Mouse (Mus musculus): ENCODE measurements around the gene Tmem167b. TPM values are rescaled to one million over a fixed set of nuclear protein-coding genes. Genes with fewer than 3 reads are reported as not detected.
"Not testable (repeated sequence)": the region's sequence is repeated elsewhere in the genome, so short reads cannot be mapped to it uniquely, and the experiment has no call there.

The Tmem167b gene
- total RNA-seq (2021) = 10 to 100 TPM; 44.4 to 45.3 TPM
- long read RNA-seq, experiment 1, transcript Tmem167b-201 (3 exons, 2,864 nt) = major isoform, 44 of 50 reads
- long read RNA-seq, experiment 1, partial matches to known transcripts = 4 of 50 reads
- long read RNA-seq, experiment 1, other reads (novel, unspliced or antisense) = 0 of 50 reads
- long read RNA-seq, experiment 2, transcript Tmem167b-201 (3 exons, 2,864 nt) = major isoform, 58 of 65 reads
- long read RNA-seq, experiment 2, partial matches to known transcripts = 1 of 65 reads
- long read RNA-seq, experiment 2, other reads (novel, unspliced or antisense) = 5 of 65 reads

DNA sequence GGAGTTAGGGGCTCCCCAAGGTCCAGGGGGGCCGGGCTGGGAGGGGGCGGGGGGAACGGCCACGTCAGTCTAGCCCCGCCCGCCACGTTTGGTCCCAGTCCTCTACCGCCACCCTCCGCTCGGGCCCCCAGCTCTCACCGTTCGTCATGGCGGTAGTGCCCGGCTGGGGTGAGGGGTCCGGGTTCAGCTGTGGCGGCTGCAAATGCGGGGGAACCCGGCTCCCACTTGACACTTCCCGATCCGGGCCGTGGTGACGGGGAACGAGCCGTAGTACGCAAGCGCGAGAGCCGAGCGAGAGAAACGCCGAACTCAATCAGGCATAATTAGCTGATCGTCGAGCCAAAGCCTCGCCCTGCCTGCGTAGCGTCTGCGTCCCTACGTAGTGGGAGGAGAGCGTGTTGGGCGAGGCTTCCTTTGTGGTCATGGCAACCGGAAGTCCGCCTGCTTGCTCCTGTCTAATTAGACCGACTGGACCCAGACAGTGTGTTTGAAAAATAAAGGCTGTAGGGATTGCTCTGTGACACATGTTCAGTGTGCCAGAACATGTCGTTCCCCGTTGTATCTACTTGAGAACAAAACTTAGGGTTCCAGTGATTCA, at the start of gene Tmem167b:
TSS of gene Tmem167b (minus strand) at position 334 of the 598 bp plus-strand sequence.
- DNase-seq (ENCODE audit: low spot score in 2 of 2) = peak; percentile 97 to 98

DNA sequence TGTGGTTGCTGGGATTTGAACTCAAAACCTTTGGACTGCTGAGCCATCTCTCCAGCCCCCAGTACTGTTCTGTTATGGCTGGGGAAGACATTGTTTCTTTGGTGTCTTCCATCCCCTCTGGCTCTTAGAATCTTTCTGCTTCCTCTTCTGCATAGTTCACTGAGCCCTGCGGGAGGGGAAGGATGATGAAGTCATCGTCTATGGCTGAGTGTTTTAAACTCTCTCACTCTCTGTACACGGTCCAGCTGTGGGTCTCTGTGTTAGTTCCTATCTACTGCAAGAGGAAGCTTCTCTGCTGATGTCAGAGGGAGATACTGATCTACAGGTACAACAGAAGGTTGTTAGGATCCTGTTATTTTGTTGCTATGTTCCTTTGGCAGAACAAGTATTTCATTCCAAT, 46.6 kb upstream of the Tmem167b start:
- no peak for DNase-seq (ENCODE audit: low spot score in 2 of 2)

DNA sequence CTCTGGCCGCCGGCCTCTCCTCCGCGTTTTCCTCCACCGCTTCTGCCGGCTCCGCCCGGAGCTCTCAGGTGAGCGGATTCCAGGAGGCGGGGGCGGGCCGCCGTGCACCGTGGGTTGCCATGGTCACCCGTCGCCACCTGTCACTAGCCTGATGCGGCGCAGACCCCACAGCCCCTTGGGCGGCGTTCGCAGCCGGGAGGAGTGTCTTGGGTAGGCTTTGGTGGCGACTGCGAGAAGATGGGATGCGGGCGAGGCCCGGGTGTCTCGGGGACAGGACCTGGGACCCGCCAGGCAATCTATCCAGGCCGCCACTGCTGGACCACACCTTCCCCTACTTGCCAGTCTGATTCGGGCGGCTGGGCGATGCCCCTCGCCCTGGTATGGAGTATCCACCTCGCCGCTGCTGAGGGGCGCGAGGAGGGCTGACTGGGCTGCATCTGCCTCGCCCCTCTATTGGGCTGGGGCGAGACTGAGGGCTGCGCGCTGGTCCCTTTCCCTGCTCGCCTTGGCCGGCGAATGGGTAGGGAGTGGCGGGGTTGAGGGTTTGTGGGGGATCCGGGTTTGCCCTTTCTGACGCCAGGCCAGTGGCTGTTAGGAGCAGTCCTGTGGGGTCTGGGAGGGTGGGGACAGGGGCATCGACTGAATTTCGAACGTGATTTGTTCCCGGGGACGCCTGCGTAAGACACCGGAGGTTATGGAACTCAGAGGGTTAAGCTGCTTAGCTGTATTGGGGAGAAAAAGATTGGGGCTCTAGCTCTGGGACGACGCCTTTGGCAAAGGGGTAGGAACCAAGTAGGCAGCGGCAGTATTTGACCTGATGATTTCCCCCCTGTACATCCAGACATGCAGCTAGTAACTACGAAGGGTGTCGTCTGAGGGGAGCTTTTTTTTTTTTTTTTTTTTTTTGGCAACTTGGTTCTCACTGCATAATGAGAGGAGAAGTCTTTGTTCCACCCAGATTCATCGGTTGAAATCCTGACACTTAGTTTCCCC, 29.6 kb upstream of the Tmem167b start:
- no peak for DNase-seq (ENCODE audit: low spot score in 2 of 2)

DNA sequence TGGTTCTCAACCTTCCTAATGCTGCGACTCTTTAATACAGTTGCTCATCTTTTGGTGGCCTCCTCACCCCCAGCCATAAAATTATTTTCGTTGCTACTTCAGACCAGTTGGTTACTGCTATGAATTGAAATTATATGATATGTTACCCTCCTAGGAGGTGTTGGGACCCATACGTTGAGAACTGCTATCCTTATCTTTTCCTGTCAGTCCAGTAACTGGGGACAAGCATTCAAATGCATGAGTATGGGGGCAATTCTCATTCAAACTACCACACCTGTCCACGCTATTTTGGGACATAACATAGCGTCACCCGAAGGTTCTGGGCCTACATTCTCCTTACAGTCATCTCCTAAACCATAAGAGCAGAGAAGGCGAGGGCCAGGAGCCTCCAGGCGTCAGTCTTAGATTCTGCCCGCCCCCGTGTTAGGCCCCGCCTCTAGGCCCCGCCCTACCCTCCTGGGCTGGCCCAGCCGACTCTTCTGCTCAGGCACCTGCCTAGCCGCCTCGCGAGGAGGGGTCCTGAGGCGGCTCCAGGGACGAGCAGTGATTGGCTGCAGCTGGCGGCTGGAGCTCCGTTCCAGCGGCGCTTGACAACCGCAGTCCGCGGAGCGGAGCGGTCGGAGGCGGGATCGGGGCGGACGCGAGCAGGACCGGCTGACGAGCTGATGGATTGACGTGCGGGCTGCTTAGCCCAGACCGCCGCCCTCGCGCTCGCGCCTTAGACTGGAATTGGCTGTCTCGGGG, 28.7 kb upstream of the Tmem167b start, which contains the start of gene Wdr47:
TSS of gene Wdr47 (plus strand) at position 494 of the 744 bp plus-strand sequence.
- DNase-seq (ENCODE audit: low spot score in 2 of 2) = peak; percentile 93 to 96

DNA sequence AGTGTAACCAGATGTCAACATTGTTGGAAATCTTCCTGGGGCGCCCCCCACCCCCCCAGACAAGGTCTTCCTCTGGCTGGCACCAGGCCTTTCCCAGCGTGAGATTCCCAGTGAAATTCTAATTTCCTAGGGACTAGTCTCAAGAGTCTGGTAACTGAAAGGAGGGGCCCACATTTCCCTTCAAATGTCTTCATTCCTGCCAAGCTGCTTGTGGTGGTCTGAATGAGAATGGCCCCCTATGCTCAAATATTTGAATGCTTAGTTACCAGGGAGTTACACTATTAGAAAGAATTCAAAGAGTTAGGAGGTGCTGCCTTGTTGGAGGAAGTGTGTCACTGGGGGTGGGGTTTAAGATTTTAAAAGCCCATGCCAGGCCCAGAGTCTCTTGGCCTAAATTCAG, 26.2 kb upstream of the Tmem167b start:
- no peak for DNase-seq (ENCODE audit: low spot score in 2 of 2)

DNA sequence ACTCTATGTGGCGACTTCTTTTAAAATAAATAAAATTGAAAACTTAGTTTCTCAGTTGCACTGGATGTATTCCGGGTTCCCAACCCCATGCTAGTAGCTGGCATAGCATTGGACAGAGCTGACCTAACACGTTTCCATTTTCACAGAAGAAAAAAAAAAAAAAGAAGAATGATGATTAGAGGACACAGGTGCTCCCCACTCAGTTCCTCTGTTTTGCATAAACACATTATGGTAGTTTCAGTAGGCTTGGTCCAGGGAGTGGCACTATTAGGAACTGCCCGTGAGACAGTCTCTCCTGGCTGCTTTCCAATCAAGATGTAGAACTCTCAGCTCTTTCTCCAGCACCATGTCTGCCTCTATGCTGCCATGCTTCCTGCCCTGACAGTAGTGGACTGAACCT, 22.3 kb upstream of the Tmem167b start:
- no peak for DNase-seq (ENCODE audit: low spot score in 2 of 2)

DNA sequence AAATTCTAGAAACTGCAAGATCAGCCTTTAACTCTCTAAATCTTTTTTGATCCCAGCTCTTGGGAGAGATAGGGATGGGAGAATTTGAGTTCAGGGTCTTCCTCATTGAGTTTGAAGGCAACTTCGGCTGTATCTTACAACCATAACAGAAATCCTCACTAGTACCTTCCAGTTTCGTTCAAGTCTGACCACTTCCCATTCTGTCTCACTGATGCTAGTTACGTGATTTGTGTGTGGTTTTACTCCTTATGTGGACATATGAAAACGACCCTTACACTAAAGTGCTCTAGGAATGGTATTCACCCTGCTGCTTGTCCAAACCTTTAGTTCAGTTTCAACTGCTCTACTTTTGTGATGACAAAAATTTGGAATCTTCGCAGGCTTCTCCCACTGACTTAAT, 11.8 kb upstream of the Tmem167b start:
- no peak for DNase-seq (ENCODE audit: low spot score in 2 of 2)

DNA sequence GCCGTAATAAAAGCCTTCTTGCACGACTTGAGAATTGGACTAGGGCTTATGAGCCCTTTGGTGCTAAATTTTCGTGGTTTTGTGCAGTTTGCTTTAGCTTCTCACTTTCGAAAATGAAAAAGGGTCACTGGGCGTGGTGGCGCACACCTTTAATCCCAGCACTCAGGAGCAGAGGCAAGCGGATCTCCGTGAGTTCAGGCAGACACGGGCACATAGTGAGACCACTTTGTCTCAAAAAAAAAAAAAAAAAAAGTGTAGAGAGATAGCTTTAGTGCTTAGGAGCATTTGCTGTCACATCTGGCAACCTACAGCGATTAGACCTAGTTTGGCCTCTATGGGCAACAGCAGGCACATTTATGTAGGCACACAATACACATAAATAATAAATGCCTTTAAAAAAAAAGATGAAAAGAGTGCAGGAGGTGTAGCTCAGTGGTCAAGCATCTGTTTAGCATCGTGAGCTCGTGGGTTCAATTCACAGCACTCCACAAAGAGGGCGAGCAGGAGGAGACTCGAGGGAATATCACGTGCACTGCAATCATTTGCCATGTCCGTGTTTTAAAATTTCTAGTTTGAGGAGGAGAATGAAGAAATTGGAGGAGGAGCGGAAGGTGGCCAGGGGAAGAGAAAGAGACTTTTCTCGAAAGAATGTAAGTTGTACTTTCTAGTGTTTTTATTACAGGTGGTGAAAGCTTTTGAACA, 10.2 kb upstream of the Tmem167b start:
- DNase-seq (ENCODE audit: low spot score in 2 of 2) = no peak

DNA sequence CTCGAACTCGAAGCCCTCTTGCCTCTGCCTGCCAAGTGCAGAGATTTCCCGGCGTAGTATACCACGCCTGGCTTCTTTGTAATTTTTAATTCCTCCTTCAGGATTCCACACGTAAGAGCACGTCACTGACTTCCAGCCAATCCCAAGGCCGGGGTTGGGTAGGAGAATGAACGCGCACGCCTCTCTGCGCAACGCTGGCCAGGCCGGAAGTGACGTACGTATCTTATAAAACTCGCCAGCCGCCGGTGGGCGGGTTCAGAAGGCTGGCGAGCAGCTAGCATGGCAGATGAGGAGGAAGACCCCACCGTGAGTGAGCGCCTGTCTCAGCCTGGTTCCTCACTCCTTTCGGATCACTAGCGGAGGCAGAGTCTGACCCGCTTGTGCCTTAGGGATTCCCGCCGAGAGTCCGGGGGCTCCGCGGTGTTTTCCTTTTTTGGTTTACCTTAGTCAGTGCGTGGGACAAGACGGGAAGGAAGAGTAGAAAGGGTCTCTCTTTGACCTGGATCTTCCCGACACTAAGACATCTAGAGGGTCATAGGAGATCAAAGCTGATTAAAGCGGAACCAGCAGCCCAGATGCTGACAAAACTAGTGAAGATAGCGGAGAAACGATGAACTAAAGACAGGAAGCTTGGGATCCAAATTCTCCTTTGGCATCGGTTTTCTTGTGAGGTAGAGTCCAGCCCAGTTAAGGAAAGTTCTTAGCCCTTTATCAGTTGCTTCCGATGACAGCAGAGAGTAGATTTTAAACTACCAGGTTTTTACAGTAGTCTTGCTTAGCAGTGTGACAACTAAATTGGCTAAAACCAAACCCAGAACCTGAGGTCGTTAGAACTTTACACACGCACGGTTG, 9.4 kb upstream of the Tmem167b start, which contains the start of gene Taf13:
TSS of gene Taf13 (plus strand) at position 256 of the 852 bp plus-strand sequence.
- DNase-seq (ENCODE audit: low spot score in 2 of 2) = peak; percentile 97 to 98

DNA sequence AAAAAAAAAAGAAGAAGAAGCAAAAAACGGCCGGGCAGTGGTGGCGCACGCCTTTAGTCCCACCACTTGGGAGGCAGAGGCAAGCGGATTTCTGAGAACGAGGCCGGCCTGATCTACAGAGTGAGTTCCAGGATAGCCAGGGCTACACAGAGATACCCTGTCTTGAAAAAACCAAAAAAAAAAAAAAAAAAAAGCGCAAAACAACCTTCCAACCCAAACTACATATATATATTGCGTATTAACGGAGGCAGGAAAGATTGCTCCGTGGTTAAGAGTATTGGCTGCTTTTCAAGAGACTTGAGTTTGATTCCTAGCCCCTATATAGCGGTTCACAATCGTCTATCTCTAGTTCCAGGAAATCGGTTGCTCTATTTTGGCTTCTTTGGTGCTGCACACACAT, 8.5 kb upstream of the Tmem167b start:
- no peak for DNase-seq (ENCODE audit: low spot score in 2 of 2)

DNA sequence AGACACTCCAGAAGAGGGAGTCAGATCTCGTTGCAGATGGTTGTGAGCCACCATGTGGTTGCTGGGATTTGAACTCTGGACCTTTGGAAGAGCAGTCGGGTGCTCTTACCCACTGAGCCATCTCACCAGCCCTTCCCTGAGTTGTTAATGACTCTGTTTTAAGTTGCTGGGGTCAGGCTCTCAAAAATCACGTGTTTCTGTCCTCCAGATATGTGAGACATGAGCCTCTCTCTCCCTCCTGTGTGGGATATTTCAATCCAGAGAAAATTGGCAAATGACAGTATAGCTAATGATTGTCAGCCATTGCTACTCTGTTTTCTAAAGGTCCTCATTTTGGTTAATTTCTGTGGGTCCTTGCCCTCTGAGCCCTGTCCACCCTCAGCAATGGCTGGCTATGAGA, 7.4 kb upstream of the Tmem167b start:
- not testable (repeated sequence) for DNase-seq (ENCODE audit: low spot score in 2 of 2)

DNA sequence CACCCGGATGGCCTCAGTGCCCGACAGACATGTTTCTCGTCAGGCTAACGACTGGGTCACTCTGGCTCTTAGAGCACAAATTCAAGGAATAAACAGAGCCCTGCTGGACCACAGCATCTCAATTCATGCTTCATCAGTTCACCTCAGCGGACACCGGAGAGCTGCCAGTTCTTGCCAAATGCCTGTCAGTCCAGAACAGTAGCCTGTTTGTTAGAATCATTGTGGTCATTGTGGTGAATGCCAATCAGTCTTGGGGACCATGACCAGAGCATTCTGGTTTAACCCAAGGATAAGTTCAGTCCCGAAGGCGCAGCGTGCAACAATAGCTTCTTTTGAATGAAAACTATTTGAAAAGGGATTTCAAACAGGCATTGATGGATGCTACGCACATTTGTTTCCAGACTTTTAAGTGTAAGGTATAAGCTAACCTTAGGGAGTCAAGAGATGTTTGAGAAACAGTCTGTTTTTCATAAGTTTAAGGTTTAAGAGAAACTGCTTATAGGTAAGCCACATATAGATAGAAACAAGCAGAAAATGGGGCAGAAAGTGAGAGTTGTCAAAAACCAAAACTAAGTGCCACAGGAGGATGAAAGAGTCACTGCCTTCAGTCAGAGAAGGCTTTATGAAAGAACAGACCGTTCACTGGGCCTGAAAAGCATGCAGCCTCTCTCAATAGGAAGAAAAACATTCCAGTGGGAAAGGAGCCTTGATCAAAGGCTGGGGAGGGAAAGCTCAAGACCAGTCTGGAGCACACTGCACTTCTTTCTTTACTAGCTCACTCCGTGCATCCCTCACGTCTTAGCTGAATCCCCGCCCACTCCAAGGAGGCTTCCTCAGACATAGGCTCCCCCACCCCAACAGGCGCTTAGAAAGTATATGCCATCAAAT, 6.0 kb upstream of the Tmem167b start:
- DNase-seq (ENCODE audit: low spot score in 2 of 2) = peak in 1 of 2 experiments; percentile 73

DNA sequence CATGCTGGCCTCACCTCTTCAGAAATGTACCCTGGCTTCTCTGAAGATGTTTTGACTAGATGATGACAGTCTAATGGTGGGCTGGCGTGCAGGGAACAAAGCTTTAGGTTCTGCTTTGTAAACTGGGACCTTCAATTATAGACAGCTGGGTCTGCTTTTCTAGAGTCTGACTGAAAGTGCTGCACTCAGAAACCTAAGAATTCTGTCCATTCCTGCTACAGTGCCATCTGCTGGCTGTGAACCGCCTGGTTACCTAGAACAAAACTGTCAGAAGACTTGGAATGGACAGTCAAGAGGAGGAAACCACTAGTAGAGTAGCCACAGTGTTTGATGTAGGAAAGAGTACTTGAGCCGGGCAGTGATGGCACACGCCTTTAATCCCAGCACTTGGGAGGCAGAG, 1.0 kb upstream of the Tmem167b start:
- peak; percentile 63 to 81 for DNase-seq (ENCODE audit: low spot score in 2 of 2)

DNA sequence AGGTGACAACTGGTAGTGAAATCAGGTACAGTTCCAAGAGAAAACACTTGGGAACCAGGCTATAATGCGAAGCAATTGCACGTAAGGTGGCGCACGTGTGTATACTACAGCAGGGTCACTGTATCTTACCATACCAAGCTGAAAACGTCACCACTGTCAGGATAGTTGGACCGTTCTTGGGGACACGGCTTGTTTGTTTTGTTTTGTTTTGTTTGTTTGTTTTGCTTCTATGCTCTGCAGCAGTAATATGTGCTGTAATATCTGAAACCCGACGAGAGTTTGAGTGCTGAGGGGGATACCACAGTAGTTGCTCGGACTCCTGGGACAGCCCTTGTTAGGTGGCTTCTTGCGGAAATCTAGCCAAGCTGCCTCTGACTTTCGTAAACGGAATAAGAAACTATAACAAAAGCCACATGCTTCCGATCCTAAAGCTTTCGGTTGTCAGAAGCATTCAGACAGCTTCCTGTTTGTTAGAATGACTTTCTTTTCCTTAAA, 558 bp upstream of the Tmem167b start:
- DNase-seq (ENCODE audit: low spot score in 2 of 2) = no peak

DNA sequence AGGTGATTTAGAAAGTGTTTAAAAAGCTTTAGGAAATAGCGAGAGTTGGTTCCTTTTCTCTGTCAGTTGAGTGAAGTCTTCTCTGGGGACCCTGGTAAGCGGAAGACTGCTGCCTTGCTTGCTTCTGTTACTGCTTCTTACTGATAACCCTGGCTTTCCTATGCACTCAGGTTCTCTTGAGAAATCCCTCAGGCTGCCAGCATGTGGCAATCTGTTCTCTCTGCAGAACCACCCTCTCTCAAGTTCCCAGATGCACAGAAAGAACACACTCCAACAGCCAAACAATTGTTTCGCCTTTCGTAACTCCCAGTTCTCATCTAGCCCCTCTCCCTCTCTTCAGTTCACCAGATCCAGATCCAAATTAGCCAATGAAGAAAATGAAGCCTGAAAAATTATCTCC, 4.4 kb downstream of the Tmem167b start:
- no peak for DNase-seq (ENCODE audit: low spot score in 2 of 2)

DNA sequence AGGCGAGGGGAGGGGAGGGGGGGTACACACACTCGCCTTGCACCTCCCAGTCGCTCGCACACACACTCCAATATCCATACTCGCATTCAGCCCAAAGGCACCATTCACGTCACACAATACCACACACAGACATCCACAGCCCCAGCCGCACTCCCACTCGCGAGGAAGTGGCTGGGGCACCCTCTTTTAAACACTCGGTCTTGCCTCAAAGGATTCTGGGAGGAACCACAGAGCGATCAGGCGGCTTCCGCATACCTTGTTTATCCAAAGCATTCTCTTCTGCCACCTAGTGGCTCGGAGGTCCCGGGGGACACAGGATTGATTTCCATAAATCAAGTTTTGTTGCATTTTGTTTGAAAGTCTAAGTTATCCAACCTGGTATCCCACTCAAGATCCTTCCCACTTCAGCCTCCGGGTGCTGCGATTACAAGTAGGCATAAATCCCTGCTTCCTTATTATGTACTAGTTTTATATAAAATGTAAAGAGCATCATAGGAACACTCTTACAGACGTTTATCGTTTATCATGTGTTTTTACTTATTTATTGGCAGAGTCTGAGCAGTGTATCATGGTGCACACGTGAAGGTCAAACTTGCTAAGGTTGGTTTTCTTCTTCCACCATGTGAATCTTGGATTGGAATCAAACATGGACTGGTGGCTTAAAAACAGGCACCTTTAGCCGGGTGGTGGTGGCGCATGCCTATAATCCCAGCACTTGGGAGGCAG, 7.5 kb downstream of the Tmem167b start:
- peak; percentile 89 to 97 for DNase-seq (ENCODE audit: low spot score in 2 of 2)

DNA sequence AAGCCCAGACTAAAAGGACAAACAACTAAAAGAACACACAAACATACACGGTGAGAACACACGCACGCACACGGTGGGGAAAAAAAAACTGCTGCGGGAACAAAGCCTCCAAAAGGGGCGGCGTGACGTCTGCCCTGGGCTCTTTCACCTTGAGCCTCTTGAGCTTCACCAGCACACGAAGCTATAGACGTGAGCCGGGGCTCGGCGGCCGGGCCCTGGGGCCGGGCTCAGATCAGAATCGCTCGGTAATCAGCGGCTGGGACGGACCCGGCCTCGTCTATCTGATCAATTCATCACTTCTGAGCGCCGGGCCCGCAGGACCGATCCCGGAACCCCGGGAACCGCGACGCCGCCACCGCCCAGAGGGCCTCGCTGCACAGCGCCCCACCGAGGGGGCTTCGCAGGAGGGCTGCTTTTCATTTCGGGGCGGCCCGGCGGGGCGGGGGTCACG, 8.1 kb downstream of the Tmem167b start:
- DNase-seq (ENCODE audit: low spot score in 2 of 2) = no peak
